Mouse (Mus musculus) megakaryocyte-erythroid progenitor cell, adult 5-6 weeks (primary cell): Measurements from ENCODE around the gene Lrrc40. TPM values are rescaled to one million over a fixed set of nuclear protein-coding genes. Genes with fewer than 3 reads are reported as not detected.

Source experiments
- ATAC-seq: replicated peaks from 2 replicates; pipeline ENCODE4 v1.8.0; 2016; ENCODE audit warnings: mild to moderate bottlenecking, inconsistent platforms; ENCODE audit not compliant: severe bottlenecking, poor library complexity, low FRiP score, low TSS enrichment
- total RNA-seq, 2 experiments: library from RNA; stranded (forward) in 1 of 2; stranded (reverse) in 1 of 2; fragments of 200-1000, 215-1000 nt in 1 of 2; fragments of >200 nt in 1 of 2; fragmentation: Nextera tagmentation in 1 of 2; gene quantifications; 2 replicates each; pipeline ENCODE4 v1.2.3; 2014 to 2017

Gene Lrrc40
- total RNA-seq (2014; fragmentation: Nextera tagmentation): 23.6 and 42.2 TPM in 2 replicates
- total RNA-seq (2017): 37.3 and 46.6 TPM in 2 replicates

DNA sequence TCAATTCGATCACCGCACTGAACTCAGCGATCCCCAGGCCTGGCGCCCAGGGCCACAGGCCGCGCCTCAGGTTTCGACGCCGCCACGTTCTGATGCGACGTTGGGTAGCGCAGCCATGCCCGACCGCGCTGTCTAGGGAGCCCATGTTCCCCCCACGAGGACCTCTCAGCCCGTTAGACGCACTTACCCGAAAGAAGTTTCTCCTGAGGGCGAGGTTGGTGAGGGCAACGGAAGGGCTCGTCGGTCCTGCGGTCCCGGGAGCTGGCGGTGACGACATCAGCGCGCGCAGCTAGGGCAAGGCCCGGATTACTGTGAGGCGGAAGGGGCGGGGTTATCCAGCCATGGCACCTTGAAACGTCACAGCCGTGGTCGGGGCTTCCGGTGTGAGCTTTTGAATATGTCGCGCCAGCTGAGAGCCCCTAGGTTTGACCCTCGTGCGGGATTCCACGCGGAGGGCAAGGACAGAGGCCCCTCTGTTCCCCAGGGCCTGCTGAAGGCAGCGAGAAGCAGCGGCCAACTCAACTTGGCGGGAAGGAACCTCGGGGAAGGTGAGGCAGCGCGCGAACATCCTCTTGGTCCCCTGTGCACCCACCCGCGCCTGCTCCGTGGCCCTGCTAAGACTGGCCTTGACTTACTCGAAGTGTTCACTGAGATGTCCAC is at the start of gene Lrrc40, which contains the start of gene Srsf11:
Lrrc40 (plus strand) TSS at position 334 of the 660 bp plus-strand sequence.
Srsf11 (minus strand) TSS at position 311 of the 660 bp plus-strand sequence.
- peak; percentile 92 for ATAC-seq

DNA sequence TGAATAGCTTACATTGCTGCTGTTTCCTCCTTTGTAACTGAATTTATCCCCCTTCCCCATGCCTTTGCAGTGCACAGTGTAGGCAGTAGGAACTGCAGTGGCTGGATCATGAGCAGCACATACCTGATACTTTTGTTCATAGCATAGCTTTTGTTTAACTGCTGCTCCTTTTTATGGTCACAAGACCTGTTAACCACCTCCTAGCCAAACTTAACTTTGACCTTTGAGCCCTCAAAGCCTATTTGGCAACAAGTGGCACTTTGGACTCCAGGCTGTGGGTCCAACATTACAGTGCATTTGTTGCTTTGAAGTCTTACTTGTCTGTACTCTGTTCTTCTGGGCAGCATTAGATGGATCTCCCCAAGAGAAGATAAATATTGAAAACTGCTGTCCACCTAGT is 43.1 kb upstream of the Lrrc40 start:
- no peak for ATAC-seq

GRCm38 (mm10) chr3:157995726-157996125 is 40.7 kb upstream of the Lrrc40 start:
- no peak for ATAC-seq

- no peak; the same call in 1 of the 2 replicates for ATAC-seq
Observed at GRCm38 (mm10) chr3:157998742-157999369, 37.6 kb upstream of the Lrrc40 start.

DNA sequence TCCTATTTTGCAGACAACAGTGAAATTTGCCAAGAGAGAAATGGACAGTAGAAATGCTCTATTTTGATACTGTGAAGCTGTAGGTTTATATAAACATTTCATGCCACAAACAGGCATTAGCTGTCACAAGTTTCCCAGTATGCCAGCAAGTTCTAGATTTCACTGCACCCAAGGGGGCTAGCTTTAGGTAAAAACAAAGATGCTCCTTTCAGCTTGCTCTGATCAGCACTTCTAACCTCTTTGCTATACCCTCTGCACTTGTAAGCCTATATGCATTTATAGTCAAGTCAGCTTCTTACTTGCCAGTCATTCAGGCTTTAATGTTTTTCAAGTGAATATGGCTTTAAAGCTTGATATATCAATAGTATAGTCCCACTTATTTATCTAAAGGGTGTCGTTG is 27.8 kb upstream of the Lrrc40 start:
- ATAC-seq: no peak

GRCm38 (mm10) chr3:158009762-158010320 is 26.6 kb upstream of the Lrrc40 start:
- peak; percentile 45 for ATAC-seq

GRCm38 (mm10) chr3:158031371-158031925 is 5.0 kb upstream of the Lrrc40 start:
- peak; percentile 73 for ATAC-seq

DNA sequence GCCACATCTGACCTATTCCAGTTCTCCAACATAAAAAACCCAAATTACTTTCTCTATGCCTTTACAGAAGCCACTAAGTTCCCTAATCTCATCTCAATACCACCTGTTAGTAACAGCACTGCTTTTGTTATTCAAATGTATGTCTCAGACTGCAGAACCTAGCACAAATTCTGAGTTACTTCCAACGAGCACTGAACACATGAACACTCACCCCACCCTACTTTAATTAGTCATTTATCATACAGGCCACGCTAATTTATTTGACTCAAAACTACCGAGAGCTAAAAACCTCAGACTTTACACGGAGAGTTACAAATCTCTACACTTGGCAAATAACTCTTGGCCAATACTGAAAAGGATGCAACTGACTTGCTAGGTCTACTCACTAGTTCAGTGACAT is 4.4 kb upstream of the Lrrc40 start:
- no peak for ATAC-seq

DNA sequence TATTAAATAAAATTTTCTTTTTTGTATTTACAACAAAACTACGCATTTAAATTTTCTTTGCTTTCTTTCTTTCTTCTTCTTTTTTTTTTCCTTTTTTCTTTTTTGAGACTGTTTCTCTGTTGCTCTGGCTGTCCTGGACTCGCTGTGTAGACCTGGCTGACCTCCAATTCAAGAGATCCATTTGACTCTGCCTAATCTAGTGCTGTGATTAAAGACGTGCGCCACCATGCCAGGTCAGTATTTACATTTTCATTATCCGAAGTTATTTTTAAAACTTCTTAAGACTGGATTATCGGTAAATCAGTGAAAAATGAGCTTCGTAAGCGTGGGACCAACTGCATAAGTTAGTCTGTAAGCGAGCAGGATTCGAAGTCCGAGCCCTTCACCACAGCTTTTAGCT is 596 bp upstream of the Lrrc40 start:
- ATAC-seq: no peak

- ATAC-seq: no peak
Observed at GRCm38 (mm10) chr3:158038106-158038505, 1.6 kb downstream of the Lrrc40 start.

DNA sequence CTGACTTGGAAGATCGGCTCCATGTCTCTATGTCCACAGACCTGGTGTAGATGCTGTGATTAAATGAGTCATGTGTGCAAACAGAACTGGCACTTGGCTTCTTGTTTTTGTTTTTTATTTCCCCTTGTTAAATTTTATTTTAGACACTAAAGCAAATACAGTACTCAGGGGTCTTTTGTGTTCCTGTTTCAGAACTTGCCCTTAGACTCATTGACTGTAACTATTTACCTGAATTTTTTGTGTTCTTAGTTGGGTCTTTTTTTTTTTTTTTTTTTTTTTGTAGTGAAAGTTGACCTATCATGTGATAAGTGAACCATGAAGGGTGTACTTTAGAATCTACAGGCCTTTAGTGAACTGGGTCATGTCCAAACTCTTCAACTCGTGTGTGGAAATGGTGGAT is 4.3 kb downstream of the Lrrc40 start:
- no peak for ATAC-seq

GRCm38 (mm10) chr3:158049508-158049907 is 13.0 kb downstream of the Lrrc40 start:
- ATAC-seq: no peak

GRCm38 (mm10) chr3:158060621-158061291 is 24.3 kb downstream of the Lrrc40 start:
- no peak for ATAC-seq

GRCm38 (mm10) chr3:158061811-158062523 is 25.5 kb downstream of the Lrrc40 start:
- no peak for ATAC-seq

GRCm38 (mm10) chr3:158065256-158065655 is 28.8 kb downstream of the Lrrc40 start:
- ATAC-seq: no peak

DNA sequence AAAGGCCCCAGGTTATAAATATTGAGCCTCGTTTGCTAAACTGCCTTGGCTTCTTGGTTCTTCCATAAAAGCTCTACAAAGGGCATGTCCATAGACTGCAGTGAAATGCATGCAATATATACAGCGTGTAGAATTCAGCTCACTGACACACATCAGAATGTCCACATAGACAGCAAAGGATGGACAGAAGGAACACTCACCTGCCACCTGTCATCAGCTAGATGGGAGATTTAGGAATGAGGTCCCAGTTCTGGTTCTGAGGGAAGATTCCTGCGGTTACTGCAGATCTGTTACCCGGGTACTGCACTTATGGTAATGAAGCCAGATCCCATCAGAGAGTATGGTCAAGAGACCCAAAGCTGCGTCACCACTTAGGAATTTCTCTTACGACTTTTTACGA is 31.5 kb downstream of the Lrrc40 start:
- no peak for ATAC-seq

GRCm38 (mm10) chr3:158068613-158069263 is 32.3 kb downstream of the Lrrc40 start:
- no peak for ATAC-seq

- ATAC-seq: no peak
Observed at GRCm38 (mm10) chr3:158075004-158075403, 38.5 kb downstream of the Lrrc40 start.
